Mouse (Mus musculus) limb, embryonic 14.5 days (tissue): Measurements from ENCODE around the gene Uggt1. TPM values are rescaled to one million over a fixed set of nuclear protein-coding genes. Genes with fewer than 3 reads are reported as not detected.

Experiments used
- ATAC-seq: fragments of 200-750 bp; cut with Nextera tagmentation; 2 replicates; pipeline ENCODE4 v1.8.0; 2017; ENCODE audit warnings: low read depth, moderate number of reproducible peaks, moderate TSS enrichment; ENCODE audit not compliant: low FRiP score
- DNase-seq: peaks from one replicate; pipeline ENCODE4 v3.0.0-alpha.2; 2015; ENCODE audit warnings: low spot score
- H3K27ac ChIP-seq: fragments of 300-500 bp; sonication (generic); replicated peaks from 2 replicates; pipeline ENCODE4 v1.5.1; 2014; ENCODE audit warnings: low read depth, mild to moderate bottlenecking, low read length, moderate library complexity, mixed read lengths
- H3K27me3 ChIP-seq: fragments of 300-500 bp; sonication (generic); 2 replicates; pipeline ENCODE4 v1.6.1; 2014; ENCODE audit warnings: low read length, mixed read lengths; ENCODE audit not compliant: control insufficient read depth, insufficient read depth
- H3K36me3 ChIP-seq: fragments of 300-500 bp; sonication (generic); 2 replicates; pipeline ENCODE4 v1.6.1; 2014; ENCODE audit warnings: mild to moderate bottlenecking, low read length, moderate library complexity, mixed read lengths; ENCODE audit not compliant: control insufficient read depth, insufficient read depth
- H3K4me1 ChIP-seq: fragments of 300-500 bp; sonication (generic); 2 replicates; pipeline ENCODE4 v1.6.1; 2014; ENCODE audit warnings: antibody characterized with exemption, low read length, mixed read lengths; ENCODE audit not compliant: control insufficient read depth, insufficient read depth
- H3K4me2 ChIP-seq: fragments of 300-500 bp; sonication (generic); replicated peaks from 2 replicates; pipeline ENCODE4 v1.6.1; 2014; ENCODE audit warnings: low read depth, mild to moderate bottlenecking, low read length, moderate library complexity; ENCODE audit not compliant: severe bottlenecking
- H3K4me3 ChIP-seq: fragments of 300-500 bp; sonication (generic); replicated peaks from 2 replicates; pipeline ENCODE4 v1.5.1; 2014; ENCODE audit warnings: low read length
- H3K9ac ChIP-seq: fragments of 300-500 bp; sonication (generic); 2 replicates; pipeline ENCODE4 v1.6.1; 2014; ENCODE audit warnings: mild to moderate bottlenecking, low read depth, low read length, moderate library complexity; ENCODE audit not compliant: severe bottlenecking
- H3K9me3 ChIP-seq: fragments of 300-500 bp; sonication (generic); 2 replicates; pipeline ENCODE4 v1.6.1; 2016; ENCODE audit warnings: low read length; ENCODE audit not compliant: control insufficient read depth
- POLR2A ChIP-seq: fragments of 200-500 bp; IDR thresholded peaks from 2 replicates; pipeline ENCODE4 v1.8.0; 2012; ENCODE audit warnings: inconsistent platforms, mild to moderate bottlenecking, moderate library complexity, borderline replicate concordance; ENCODE audit not compliant: insufficient read depth, insufficient read length; ENCODE audit errors: extremely low read depth
- WGBS: fragments of 180-500 bp; shearing (Covaris S2); extraction: QIAGEN DNeasy Blood & Tissue Kit; methylation state at CpG from one replicate; pipeline ENCODE4 v1.1.7; 2014; 5-methylcytosine and 5-hydroxymethylcytosine counted together
- polyA plus RNA-seq, 2 experiments: library from polyadenylated mRNA; depleted of rRNA in 1 of 2; stranded (reverse) in 1 of 2; unstranded in 1 of 2; fragments of >200 nt; fragmentation: Nextera tagmentation in 1 of 2; extraction: Ambion mirVana in 1 of 2; gene quantifications; 2 replicates each; pipeline versions ENCODE4 v1.2.1 to v1.2.3; 2012 to 2014

The Uggt1 gene
- polyA plus RNA-seq, 2 experiments = 30.8 to 74.3 TPM

GRCm38 (mm10) chr1:36271516-36272230 lies 27.2 kb upstream of the Uggt1 start:
- no peak overlapping the region for H3K27ac ChIP-seq
- H3K9me3 ChIP-seq = no peaks in the 10 kb centered on the region
- peaks cover 9% of the 10 kb centered on the region; the same call in 1 of the 2 replicates for H3K27me3 ChIP-seq
- H3K4me1 ChIP-seq = peaks cover 6% of the 10 kb centered on the region
- no peak for TF ChIP-seq POLR2A
- no peak overlapping the region for H3K4me2 ChIP-seq
- no peak for ATAC-seq
- WGBS = 73% methylated on average over 8 of the region's 8 CpGs
- H3K9ac ChIP-seq = no peak overlapping the region
- no peak overlapping the region for H3K4me3 ChIP-seq
- no peak for DNase-seq
- no peaks in the 10 kb centered on the region for H3K36me3 ChIP-seq

GRCm38 (mm10) chr1:36270666-36271065 lies 26.1 kb upstream of the Uggt1 start:
- Histone ChIP-seq H3K27me3 (peaks cover 9% of the 10 kb centered on the region; the same call in 1 of the 2 replicates), H3K4me2 (no peak overlapping the region), H3K4me3 (no peak overlapping the region), H3K9me3 (no peaks in the 10 kb centered on the region), H3K27ac (no peak overlapping the region), H3K9ac (no peak overlapping the region), H3K4me1 (peaks cover 6% of the 10 kb centered on the region), H3K36me3 (no peaks in the 10 kb centered on the region)
- ATAC-seq (no peak; the same call in 1 of the 2 replicates), DNase-seq (peak; percentile 23)
- 55% methylated on average over 3 of the region's 3 CpGs for WGBS
- no peak for TF ChIP-seq POLR2A

- Histone ChIP-seq H3K9ac (no peak overlapping the region), H3K4me3 (peak overlapping the region; percentile 13; the same call in 1 of the 2 replicates), H3K27ac (no peak overlapping the region), H3K27me3 (peaks cover 9% of the 10 kb centered on the region; the same call in 1 of the 2 replicates), H3K9me3 (no peaks in the 10 kb centered on the region), H3K4me1 (peaks cover 6% of the 10 kb centered on the region), H3K4me2 (peak overlapping the region; percentile 39), H3K36me3 (no peaks in the 10 kb centered on the region)
- no peak for TF ChIP-seq POLR2A
- no peak for DNase-seq
- 42% methylated on average over 51 of the region's 54 CpGs for WGBS
- ATAC-seq = no peak
Measured at GRCm38 (mm10) chr1:36269121-36269795, 24.7 kb upstream of the Uggt1 start.

- no peak overlapping the region for H3K27ac ChIP-seq
- no peaks in the 10 kb centered on the region for H3K36me3 ChIP-seq
- H3K4me2 ChIP-seq = no peak overlapping the region
- DNase-seq (no peak), ATAC-seq (no peak)
- no peak overlapping the region for H3K9ac ChIP-seq
- H3K9me3 ChIP-seq = no peaks in the 10 kb centered on the region
- peaks cover 9% of the 10 kb centered on the region; the same call in 1 of the 2 replicates for H3K27me3 ChIP-seq
- H3K4me3 ChIP-seq = no peak overlapping the region
- H3K4me1 ChIP-seq = no peaks in the 10 kb centered on the region
- 99% methylated on average over 3 of the region's 3 CpGs for WGBS
- TF ChIP-seq POLR2A = no peak
Measured at GRCm38 (mm10) chr1:36267595-36267994, 23.1 kb upstream of the Uggt1 start.

GRCm38 (mm10) chr1:36266293-36266692 lies 21.8 kb upstream of the Uggt1 start:
- peaks cover 9% of the 10 kb centered on the region; the same call in 1 of the 2 replicates for H3K27me3 ChIP-seq
- ATAC-seq = no peak
- no peaks in the 10 kb centered on the region for H3K9me3 ChIP-seq

More at GRCm38 (mm10) chr1:36266293-36266692, 21.8 kb upstream of the Uggt1 start:
- Histone ChIP-seq H3K27ac (no peak overlapping the region), H3K4me2 (no peak overlapping the region), H3K9ac (no peak overlapping the region), H3K4me1 (no peaks in the 10 kb centered on the region), H3K4me3 (no peak overlapping the region), H3K36me3 (no peaks in the 10 kb centered on the region)
- no peak for DNase-seq
- no peak for TF ChIP-seq POLR2A
- WGBS = 76% methylated on average over 6 of the region's 6 CpGs
